Mouse (Mus musculus): Measurements from ENCODE around the gene Mtus2. TPM values are rescaled to one million over a fixed set of nuclear protein-coding genes. Genes with fewer than 3 reads are reported as not detected.

The Mtus2 gene
- total and polyA plus RNA-seq, 2 experiments from 2014 or later: 33.6 to 40.4 TPM

GRCm38 (mm10) chr5:147966646-147967045 is 9.5 kb downstream of the Mtus2 start:
- Histone ChIP-seq H3K4me3 (ENCODE audit: low read length) (no peak overlapping the region), H3K27ac (no peak overlapping the region), H3K4me1 (ENCODE audit: insufficient read depth, low read length) (no peaks in the 10 kb centered on the region), H3K4me2 (ENCODE audit: low read depth, low read length) (no peak overlapping the region), H3K9me3 (ENCODE audit: low read length) (no peaks in the 10 kb centered on the region), H3K9ac (replicated peaks; ENCODE audit: low read length) (no peak overlapping the region), H3K27me3 (ENCODE audit: insufficient read depth, low read length) (no peaks in the 10 kb centered on the region), H3K36me3 (ENCODE audit: insufficient read depth, low read length) (no peaks in the 10 kb centered on the region)
- 80% methylated on average over 7 of the region's 7 CpGs for WGBS
- no peak for DNase-seq (ENCODE audit: low spot score)
- no peak for TF ChIP-seq CTCF (IDR thresholded peaks at IDR 0.05; ENCODE audit: low read depth)
- ATAC-seq: no peak

- no peak for DNase-seq (ENCODE audit: low spot score)
- no peak for ATAC-seq
- Histone ChIP-seq H3K9me3 (ENCODE audit: low read length) (no peaks in the 10 kb centered on the region), H3K27me3 (ENCODE audit: insufficient read depth, low read length) (no peaks in the 10 kb centered on the region), H3K4me2 (ENCODE audit: low read depth, low read length) (no peak overlapping the region), H3K27ac (no peak overlapping the region), H3K36me3 (ENCODE audit: insufficient read depth, low read length) (no peaks in the 10 kb centered on the region), H3K4me1 (ENCODE audit: insufficient read depth, low read length) (no peaks in the 10 kb centered on the region), H3K4me3 (ENCODE audit: low read length) (no peak overlapping the region), H3K9ac (replicated peaks; ENCODE audit: low read length) (no peak overlapping the region)
- 69% methylated on average over 5 of the region's 5 CpGs for WGBS
- TF ChIP-seq CTCF (IDR thresholded peaks at IDR 0.05; ENCODE audit: low read depth): no peak
Measured at GRCm38 (mm10) chr5:147969566-147969965, 12.4 kb downstream of the Mtus2 start.

GRCm38 (mm10) chr5:147976001-147976400 is 18.9 kb downstream of the Mtus2 start:
- Histone ChIP-seq H3K27me3 (ENCODE audit: insufficient read depth, low read length) (no peaks in the 10 kb centered on the region), H3K27ac (no peak overlapping the region), H3K9ac (replicated peaks; ENCODE audit: low read length) (no peak overlapping the region), H3K4me1 (ENCODE audit: insufficient read depth, low read length) (no peaks in the 10 kb centered on the region), H3K9me3 (ENCODE audit: low read length) (no peaks in the 10 kb centered on the region), H3K36me3 (ENCODE audit: insufficient read depth, low read length) (no peaks in the 10 kb centered on the region), H3K4me3 (ENCODE audit: low read length) (no peak overlapping the region), H3K4me2 (ENCODE audit: low read depth, low read length) (no peak overlapping the region)
- ATAC-seq: no peak
- TF ChIP-seq CTCF (IDR thresholded peaks at IDR 0.05; ENCODE audit: low read depth): no peak
- 71% methylated on average over 13 of the region's 13 CpGs for WGBS
- no peak for DNase-seq (ENCODE audit: low spot score)

- no peak overlapping the region for H3K9ac ChIP-seq (replicated peaks; ENCODE audit: low read length)
- no peak overlapping the region for H3K27ac ChIP-seq
- peak; percentile 14 for DNase-seq (ENCODE audit: low spot score)
- no peak for ATAC-seq
- H3K36me3 ChIP-seq (ENCODE audit: insufficient read depth, low read length): no peaks in the 10 kb centered on the region
- H3K4me2 ChIP-seq (ENCODE audit: low read depth, low read length): no peak overlapping the region
- no peak overlapping the region for H3K4me3 ChIP-seq (ENCODE audit: low read length)
- 68% methylated on average over 13 of the region's 13 CpGs for WGBS
- H3K9me3 ChIP-seq (ENCODE audit: low read length): no peaks in the 10 kb centered on the region
- no peaks in the 10 kb centered on the region for H3K4me1 ChIP-seq (ENCODE audit: insufficient read depth, low read length)
- no peak for TF ChIP-seq CTCF (IDR thresholded peaks at IDR 0.05; ENCODE audit: low read depth)
- H3K27me3 ChIP-seq (ENCODE audit: insufficient read depth, low read length): no peaks in the 10 kb centered on the region
Measured at GRCm38 (mm10) chr5:147980606-147981005, 23.5 kb downstream of the Mtus2 start.

GRCm38 (mm10) chr5:147990289-147990688 is 33.2 kb downstream of the Mtus2 start:
- H3K4me2 ChIP-seq (ENCODE audit: low read depth, low read length): no peak overlapping the region
- WGBS: 83% methylated on average over 4 of the region's 4 CpGs
- no peak for DNase-seq (ENCODE audit: low spot score)
- no peaks in the 10 kb centered on the region for H3K27me3 ChIP-seq (ENCODE audit: insufficient read depth, low read length)
- TF ChIP-seq CTCF (IDR thresholded peaks at IDR 0.05; ENCODE audit: low read depth): no peak; the same call in 1 of the 2 replicates
- H3K27ac ChIP-seq: 0 out of 2 replicates have a peak overlapping the region, but pooled peaks have one; percentile 15
- no peak for ATAC-seq
- H3K9ac ChIP-seq (replicated peaks; ENCODE audit: low read length): no peak overlapping the region
- no peaks in the 10 kb centered on the region for H3K9me3 ChIP-seq (ENCODE audit: low read length)
- no peaks in the 10 kb centered on the region for H3K36me3 ChIP-seq (ENCODE audit: insufficient read depth, low read length)
- no peak overlapping the region for H3K4me3 ChIP-seq (ENCODE audit: low read length)
- H3K4me1 ChIP-seq (ENCODE audit: insufficient read depth, low read length): no peaks in the 10 kb centered on the region

GRCm38 (mm10) chr5:147990775-147991174 is 33.7 kb downstream of the Mtus2 start:
- ATAC-seq (no peak), DNase-seq (ENCODE audit: low spot score) (no peak)
- no peaks in the 10 kb centered on the region for H3K9me3 ChIP-seq (ENCODE audit: low read length)
- H3K4me3 ChIP-seq (ENCODE audit: low read length): no peak overlapping the region
- H3K4me1 ChIP-seq (ENCODE audit: insufficient read depth, low read length): no peaks in the 10 kb centered on the region
- H3K4me2 ChIP-seq (ENCODE audit: low read depth, low read length): no peak overlapping the region
- 83% methylated on average over 10 of the region's 10 CpGs for WGBS
- 0 out of 2 replicates have a peak overlapping the region, but pooled peaks have one; percentile 15 for H3K27ac ChIP-seq
- no peak for TF ChIP-seq CTCF (IDR thresholded peaks at IDR 0.05; ENCODE audit: low read depth)
- H3K27me3 ChIP-seq (ENCODE audit: insufficient read depth, low read length): no peaks in the 10 kb centered on the region
- no peak overlapping the region for H3K9ac ChIP-seq (replicated peaks; ENCODE audit: low read length)
- H3K36me3 ChIP-seq (ENCODE audit: insufficient read depth, low read length): no peaks in the 10 kb centered on the region

GRCm38 (mm10) chr5:147992581-147993378 is 35.7 kb downstream of the Mtus2 start:
- H3K4me1 ChIP-seq (ENCODE audit: insufficient read depth, low read length): no peaks in the 10 kb centered on the region
- H3K9me3 ChIP-seq (ENCODE audit: low read length): no peaks in the 10 kb centered on the region
- H3K9ac ChIP-seq (replicated peaks; ENCODE audit: low read length): no peak overlapping the region
- no peaks in the 10 kb centered on the region for H3K36me3 ChIP-seq (ENCODE audit: insufficient read depth, low read length)
- DNase-seq (ENCODE audit: low spot score): peak; percentile 53
- 28% methylated on average over 20 of the region's 20 CpGs for WGBS
- no peak overlapping the region for H3K4me3 ChIP-seq (ENCODE audit: low read length)
- no peaks in the 10 kb centered on the region for H3K27me3 ChIP-seq (ENCODE audit: insufficient read depth, low read length)
- TF ChIP-seq CTCF (IDR thresholded peaks at IDR 0.05; ENCODE audit: low read depth): 0 out of 2 replicates have a peak, but pooled peaks have one; percentile 27
- H3K27ac ChIP-seq: no peak overlapping the region
- peak; percentile 55; the same call in 1 of the 2 replicates for ATAC-seq
- no peak overlapping the region for H3K4me2 ChIP-seq (ENCODE audit: low read depth, low read length)
